Mouse (Mus musculus) frontal cortex, adult (tissue): ENCODE data around the gene Sgcg.
A peak's percentile ranks its signal among the peaks of the same experiment; 100 is the strongest.

Experiments
- ATAC-seq: cut with Nextera tagmentation; 2 replicates; pipeline ENCODE4 v1.9.2; 2017; ENCODE audit warnings: mild to moderate bottlenecking, moderate library complexity, mixed read lengths; ENCODE audit not compliant: low TSS enrichment

Sgcg gene

GRCm38 (mm10) chr14:61232016-61232568 is 26.2 kb downstream of the Sgcg start:
- ATAC-seq, result no peak

GRCm38 (mm10) chr14:61230179-61230578 is 28.1 kb downstream of the Sgcg start:
- no peak for ATAC-seq

GRCm38 (mm10) chr14:61229763-61230162 is 28.5 kb downstream of the Sgcg start:
- ATAC-seq, result no peak

DNA sequence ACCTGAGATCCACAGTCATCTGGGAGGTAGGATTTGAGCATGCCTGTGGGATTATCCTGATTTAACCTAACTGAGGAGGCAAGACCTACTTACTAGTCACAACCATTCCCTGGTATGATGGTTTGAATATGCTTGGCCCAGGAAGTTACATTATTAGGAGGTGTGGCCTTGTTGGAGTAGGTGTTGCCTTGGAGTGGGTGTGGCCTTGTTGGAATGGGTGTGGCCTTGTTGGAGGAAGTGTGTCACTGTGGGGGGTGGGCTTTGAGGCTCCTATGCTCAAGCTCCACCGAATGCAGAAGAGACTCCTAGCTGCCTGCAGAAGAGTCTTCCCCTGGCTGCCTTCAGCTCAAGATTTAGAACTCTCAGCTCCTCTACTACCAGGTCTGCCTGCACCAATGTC is 32.1 kb downstream of the Sgcg start:
- ATAC-seq, result no peak

DNA sequence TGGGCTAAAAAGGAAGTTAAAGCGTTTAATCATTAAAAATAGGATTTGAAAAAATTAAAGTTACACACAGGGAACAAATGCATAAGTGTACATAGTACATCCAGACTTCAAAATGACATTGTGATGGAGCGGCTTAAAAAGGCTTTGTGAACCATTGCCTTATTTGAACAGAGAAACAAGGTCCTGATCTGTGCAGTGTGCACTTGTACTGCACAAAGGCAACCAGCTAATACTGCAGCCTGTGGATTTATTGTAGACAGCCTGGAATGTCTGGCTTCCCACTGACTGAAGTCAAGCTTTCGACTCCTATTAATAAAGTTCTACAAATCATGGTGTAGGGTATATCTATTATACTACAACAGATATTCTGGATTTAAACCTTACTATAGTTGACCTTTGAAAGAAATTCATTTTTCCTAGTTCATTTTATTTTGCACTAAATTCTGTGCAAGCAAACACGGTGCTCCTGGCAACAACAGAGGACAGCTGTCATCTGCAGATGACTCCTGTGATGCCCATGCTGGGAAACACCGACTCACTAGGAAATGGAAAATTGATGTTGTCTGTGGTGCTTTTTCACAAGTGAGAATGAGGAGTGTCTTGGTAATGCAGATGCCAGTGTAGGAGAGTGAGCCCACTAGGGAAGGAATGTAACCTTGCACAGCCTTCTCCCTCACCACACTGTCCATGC is 33.8 kb downstream of the Sgcg start:
- ATAC-seq, result no peak

GRCm38 (mm10) chr14:61223740-61224139 is 34.5 kb downstream of the Sgcg start:
- ATAC-seq, result peak; percentile 90

DNA sequence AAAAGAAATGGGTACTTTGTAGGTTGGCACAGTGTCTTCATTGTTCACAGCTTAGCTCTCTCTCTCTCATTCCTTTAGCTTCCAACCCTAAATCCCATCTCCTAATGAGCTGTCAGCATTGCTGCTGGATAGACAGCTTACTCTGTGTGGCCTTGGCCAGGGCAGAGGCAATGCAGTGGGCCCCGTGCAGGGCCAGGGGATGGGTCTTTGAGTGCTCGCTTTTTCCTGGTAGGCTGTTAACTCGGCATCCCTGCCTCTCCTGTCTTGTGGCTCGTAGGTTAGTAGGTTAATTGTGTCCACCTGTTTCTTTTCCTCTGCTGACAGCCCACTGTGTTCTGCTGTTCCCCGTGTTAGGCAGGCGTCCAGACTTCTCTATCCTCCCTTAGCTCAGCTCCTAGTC is 35.8 kb downstream of the Sgcg start:
- ATAC-seq, result no peak

DNA sequence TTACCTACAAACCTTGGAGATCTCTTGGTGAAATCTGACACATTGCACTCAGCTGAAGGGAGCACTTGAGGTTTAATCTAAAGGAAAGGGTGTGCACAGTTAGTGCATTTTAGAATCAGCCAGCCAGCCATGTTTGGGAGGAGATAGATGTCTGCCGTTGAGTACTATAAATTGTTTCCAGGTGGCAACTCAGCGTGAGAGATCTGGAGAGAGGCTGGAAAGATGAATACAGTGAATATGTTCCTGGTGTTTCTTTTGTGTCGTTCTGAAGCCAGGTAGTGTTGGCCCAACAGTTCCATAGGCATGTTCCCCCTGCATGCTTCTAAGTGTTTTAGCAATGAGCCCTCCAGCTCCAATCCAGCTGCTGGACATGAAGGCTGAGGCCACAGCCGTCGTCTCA is 37.1 kb downstream of the Sgcg start:
- no peak for ATAC-seq

DNA sequence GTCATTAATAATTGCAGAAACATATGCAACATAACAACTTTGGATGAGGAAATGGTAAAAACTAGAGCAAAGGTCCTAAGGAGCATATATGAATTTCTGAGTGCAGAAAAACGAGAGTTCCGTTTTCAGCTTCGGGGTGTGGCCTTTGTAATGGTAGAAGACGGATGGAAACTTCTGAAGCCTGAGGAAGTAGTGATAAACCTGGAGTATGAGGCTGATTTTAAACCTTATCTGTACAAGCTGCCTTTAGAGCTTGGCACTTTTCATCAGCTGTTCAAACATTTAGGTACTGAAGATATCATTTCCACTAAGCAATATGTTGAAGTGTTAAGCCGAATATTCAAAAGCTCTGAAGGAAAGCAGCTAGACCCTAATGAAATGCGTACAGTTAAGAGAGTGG is 46.5 kb downstream of the Sgcg start:
- ATAC-seq, result no peak

- no peak for ATAC-seq
Observed at GRCm38 (mm10) chr14:61210111-61210510, 48.2 kb downstream of the Sgcg start.

- ATAC-seq, result peak; percentile 48; the same call in 1 of the 2 replicates
Observed at GRCm38 (mm10) chr14:61194416-61194815, 63.9 kb downstream of the Sgcg start.

GRCm38 (mm10) chr14:61192326-61192725 is 66.0 kb downstream of the Sgcg start:
- ATAC-seq, result no peak

- no peak for ATAC-seq
Observed at GRCm38 (mm10) chr14:61191904-61192303, 66.4 kb downstream of the Sgcg start.

GRCm38 (mm10) chr14:61173229-61173628 is 85.1 kb downstream of the Sgcg start:
- ATAC-seq, result peak; percentile 58

- peak; percentile 92 for ATAC-seq
Observed at GRCm38 (mm10) chr14:61172548-61173158, 85.6 kb downstream of the Sgcg start.

- no peak for ATAC-seq
Observed at GRCm38 (mm10) chr14:61171261-61171970, 86.9 kb downstream of the Sgcg start.
